Mouse (Mus musculus) C2C12 (cell line): ENCODE results near the gene Adgrf5.

Source experiments
- CEBPB ChIP-seq: IDR thresholded peaks from one replicate; pipeline ENCODE4 v1.6.1; 2011; ENCODE audit warnings: low read depth, mild to moderate bottlenecking, control low read depth, moderate library complexity
- CTCF ChIP-seq: IDR thresholded peaks from one replicate; pipeline ENCODE4 v1.5.1; 2011; ENCODE audit not compliant: control insufficient read depth, insufficient read depth, insufficient read length
- MAX ChIP-seq: IDR thresholded peaks from one replicate; pipeline ENCODE4 v1.6.1; 2011; ENCODE audit warnings: mild to moderate bottlenecking, control low read depth
- MYOD1 ChIP-seq: IDR thresholded peaks from one replicate; pipeline ENCODE4 v1.6.1; 2011; ENCODE audit warnings: low read depth; ENCODE audit not compliant: control insufficient read depth, insufficient read length
- MYOG ChIP-seq: IDR thresholded peaks from one replicate; pipeline ENCODE4 v1.6.1; 2011; ENCODE audit not compliant: control insufficient read depth, insufficient read length; ENCODE audit errors: extremely low read depth

GRCm38 (mm10) chr17:43361021-43361420 lies 770 bp downstream of the Adgrf5 start:
- TF ChIP-seq MYOD1 (no peak), CTCF (no peak), MYOG (no peak), CEBPB (no peak), MAX (no peak)
